Mouse (Mus musculus) hindbrain, embryonic 16.5 days (tissue): ENCODE measurements around the gene Capns2. TPM values are rescaled to one million over a fixed set of nuclear protein-coding genes. Genes with fewer than 3 reads are reported as not detected.

Experiments used
- ATAC-seq: fragments of 200-750 bp; cut with Nextera tagmentation; 2 replicates; pipeline ENCODE4 v1.8.0; 2017; ENCODE audit warnings: moderate TSS enrichment, moderate library complexity
- H3K27ac ChIP-seq: fragments of 300-500 bp; sonication (generic); 2 replicates; pipeline ENCODE4 v1.5.1; 2014; ENCODE audit warnings: low read depth, mild to moderate bottlenecking, control low read depth, low read length, moderate library complexity
- H3K27me3 ChIP-seq: fragments of 300-500 bp; sonication (generic); replicated peaks from 2 replicates; pipeline ENCODE4 v1.6.1; 2014; ENCODE audit warnings: low read length; ENCODE audit not compliant: control insufficient read depth, insufficient read depth
- H3K36me3 ChIP-seq: fragments of 300-500 bp; sonication (generic); 2 replicates; pipeline ENCODE4 v1.6.1; 2014; ENCODE audit warnings: mild to moderate bottlenecking, low read length, moderate library complexity, mixed read lengths; ENCODE audit not compliant: control insufficient read depth, insufficient read depth
- H3K4me1 ChIP-seq: fragments of 300-500 bp; sonication (generic); 2 replicates; pipeline ENCODE4 v1.6.1; 2014; ENCODE audit warnings: low read depth, low read length; ENCODE audit not compliant: control insufficient read depth, insufficient read depth
- H3K4me2 ChIP-seq: fragments of 300-500 bp; sonication (generic); 2 replicates; pipeline ENCODE4 v1.6.1; 2014; ENCODE audit warnings: mild to moderate bottlenecking, low read length, control low read depth, moderate library complexity
- H3K4me3 ChIP-seq: fragments of 300-500 bp; sonication (generic); 2 replicates; pipeline ENCODE4 v1.5.1; 2014; ENCODE audit warnings: mild to moderate bottlenecking, low read length, control low read depth, moderate library complexity
- H3K9ac ChIP-seq: fragments of 300-500 bp; sonication (generic); 2 replicates; pipeline ENCODE4 v1.6.1; 2014; ENCODE audit warnings: low read depth, mild to moderate bottlenecking, control low read depth, low read length, moderate library complexity
- H3K9me3 ChIP-seq: fragments of 300-500 bp; sonication (generic); 2 replicates; pipeline ENCODE4 v1.6.1; 2014; ENCODE audit warnings: mild to moderate bottlenecking, low read length, moderate library complexity; ENCODE audit not compliant: control insufficient read depth
- WGBS: fragments of 180-500 bp; shearing (Covaris S2); extraction: QIAGEN DNeasy Blood & Tissue Kit; methylation state at CpG from one replicate; pipeline ENCODE4 v1.1.7; 2014; 5-methylcytosine and 5-hydroxymethylcytosine counted together
- polyA plus RNA-seq: library from polyadenylated mRNA; unstranded; fragments of >200 nt; fragmentation: Nextera tagmentation; extraction: Ambion mirVana; gene quantifications from 2 replicates; pipeline ENCODE4 v1.2.1, GENCODE M21; 2015

Capns2 gene
- 0.46 TPM in 1 of 2 replicates, not detected in the other for polyA plus RNA-seq

DNA sequence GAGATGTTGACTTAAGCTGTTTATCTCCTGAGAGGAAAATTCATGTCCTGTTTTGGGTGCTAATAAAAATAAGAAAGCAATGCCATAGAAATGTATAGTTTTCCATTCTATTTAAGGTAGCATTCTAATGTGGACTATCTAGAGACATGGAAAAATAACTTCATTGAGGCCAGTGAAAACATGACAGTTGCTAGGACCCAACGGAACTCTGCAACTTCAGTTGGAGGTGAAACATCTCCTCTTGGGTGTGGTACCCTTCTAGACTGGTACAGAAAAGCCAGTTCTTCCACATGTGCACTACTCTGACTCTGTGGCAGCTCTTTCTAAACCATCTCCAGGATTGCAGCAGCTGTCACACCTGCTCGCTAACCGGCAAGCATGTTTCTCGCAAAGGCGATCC is at the start of gene Capns2:
Gene Capns2, plus strand, starts transcription at position 301 of the 400 bp plus-strand sequence.
- Histone ChIP-seq H3K27ac (no peak within 1 kb of the TSS), H3K36me3 (no peaks in the 10 kb centered on the region; the same call in 1 of the 2 replicates), H3K9me3 (no peaks in the 10 kb centered on the region), H3K4me1 (peaks cover 6% of the 10 kb centered on the region; the same call in 1 of the 2 replicates), H3K27me3 (no peaks in the 10 kb centered on the region), H3K4me2 (no peak within 1 kb of the TSS), H3K4me3 (no peak within 1 kb of the TSS), H3K9ac (no peak within 1 kb of the TSS)
- no peak for ATAC-seq
- WGBS, result 97% methylated on average over 5 of the region's 5 CpGs

DNA sequence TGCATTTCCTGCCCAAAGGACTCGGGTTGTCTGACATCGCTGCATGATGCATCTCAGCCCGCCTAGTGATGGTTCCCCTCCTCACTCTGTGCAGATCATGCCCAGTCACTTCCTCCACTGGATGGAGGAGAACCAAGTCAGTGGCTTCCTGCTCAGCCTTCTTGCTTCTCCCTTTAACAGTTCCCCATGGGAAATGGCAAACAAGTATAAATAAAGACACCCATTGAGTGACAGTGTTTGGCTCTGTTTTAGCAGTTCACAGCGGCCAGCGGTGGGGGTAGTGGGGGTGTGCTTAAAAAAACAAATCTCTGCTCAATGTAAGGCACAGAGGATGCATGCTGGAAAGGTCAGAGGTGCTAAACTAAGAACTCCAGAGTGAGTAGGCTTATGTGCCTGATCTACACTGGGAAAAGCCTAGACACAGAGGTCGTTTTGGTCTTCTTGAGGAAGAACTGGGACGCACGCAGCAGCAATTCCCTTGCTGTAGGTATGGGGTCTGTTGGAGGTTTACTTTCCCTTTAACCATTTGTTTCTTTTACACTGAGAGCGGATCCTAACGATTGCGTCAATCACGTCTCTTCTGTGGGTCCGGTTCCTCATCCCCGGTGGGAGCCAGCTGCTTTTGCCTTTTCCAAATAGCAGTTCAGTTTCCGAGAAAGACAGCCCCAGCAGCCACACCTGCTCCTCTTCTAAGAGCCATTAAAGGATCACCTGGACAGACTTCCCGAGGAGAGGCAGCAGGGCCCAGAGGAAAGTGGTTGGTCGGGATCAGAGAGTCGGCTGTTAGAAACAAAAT is 47.8 kb upstream of the Capns2 start:
- Histone ChIP-seq H3K9me3 (peaks cover 3% of the 10 kb centered on the region; the same call in 1 of the 2 replicates), H3K27ac (no peak overlapping the region), H3K9ac (no peak overlapping the region), H3K36me3 (no peaks in the 10 kb centered on the region), H3K27me3 (0 out of 2 replicates have a peak, but pooled peaks cover 2% of the 10 kb centered on the region), H3K4me1 (peaks cover 7% of the 10 kb centered on the region), H3K4me3 (no peak overlapping the region), H3K4me2 (no peak overlapping the region)
- ATAC-seq, result no peak
- WGBS, result 54% methylated on average over 18 of the region's 18 CpGs

DNA sequence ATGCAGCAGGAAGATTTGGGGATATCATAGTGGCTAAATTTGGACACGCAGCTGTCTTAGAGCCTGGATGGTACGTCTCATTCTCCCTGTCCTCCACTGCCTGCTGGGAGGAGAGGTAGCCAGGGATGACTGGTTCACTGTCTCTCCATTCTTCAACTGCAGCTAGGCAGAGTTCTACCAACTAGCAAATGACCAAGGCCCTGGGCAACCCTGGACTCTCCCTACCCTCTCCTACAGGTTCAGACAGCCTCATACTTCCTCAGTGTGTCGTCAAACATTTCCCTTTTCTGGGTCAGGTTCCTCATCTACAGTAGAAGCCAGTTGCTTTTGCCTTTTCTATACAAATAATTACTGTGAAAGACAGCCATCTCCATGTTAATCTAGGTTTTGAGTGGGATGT is 46.5 kb upstream of the Capns2 start:
- Histone ChIP-seq H3K4me1 (peaks cover 7% of the 10 kb centered on the region), H3K27ac (no peak overlapping the region), H3K4me2 (peak overlapping the region; percentile 77), H3K9me3 (peaks cover 3% of the 10 kb centered on the region; the same call in 1 of the 2 replicates), H3K27me3 (0 out of 2 replicates have a peak, but pooled peaks cover 2% of the 10 kb centered on the region), H3K36me3 (no peaks in the 10 kb centered on the region), H3K4me3 (peak overlapping the region; percentile 76), H3K9ac (no peak overlapping the region)
- ATAC-seq, result no peak
- WGBS, result 80% methylated on average over 3 of the region's 3 CpGs

DNA sequence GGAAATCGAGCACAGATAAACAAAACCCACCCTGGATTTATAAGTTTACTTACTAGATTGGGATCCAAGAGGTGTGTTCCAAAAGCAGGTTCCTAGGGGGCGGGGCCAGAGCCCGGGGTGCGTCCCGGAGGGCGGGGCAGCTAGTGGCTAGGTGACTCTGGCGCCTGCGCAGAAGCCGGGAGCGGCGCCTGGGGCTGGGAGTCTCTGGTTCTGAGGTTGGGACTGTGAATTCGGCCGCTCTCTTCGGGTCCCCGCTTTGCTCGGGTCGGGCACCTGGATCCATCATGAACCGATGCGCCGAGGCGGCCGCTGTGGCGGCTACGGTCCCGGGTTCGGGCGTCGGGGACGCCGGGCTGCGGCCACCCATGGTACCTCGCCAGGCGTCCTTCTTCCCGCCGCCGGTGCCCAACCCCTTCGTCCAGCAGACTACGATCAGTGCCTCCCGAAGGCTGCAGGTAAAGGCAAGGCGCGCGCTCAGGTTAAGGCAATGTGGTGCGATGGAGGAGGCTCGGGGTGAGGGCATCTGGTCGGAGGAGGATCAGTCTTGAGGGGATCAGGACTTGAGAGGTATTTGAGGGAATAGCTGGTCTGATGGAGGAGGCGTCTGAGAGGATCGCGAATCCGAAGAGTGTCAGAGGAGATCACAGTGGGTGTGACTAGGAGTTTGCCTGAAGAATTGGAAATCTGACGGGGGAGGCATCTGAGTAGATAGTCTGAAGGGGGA is 45.9 kb upstream of the Capns2 start, which contains the start of gene Lpcat2:
Gene Lpcat2, plus strand, starts transcription at position 169 of the 724 bp plus-strand sequence.
- Histone ChIP-seq H3K9me3 (peaks cover 3% of the 10 kb centered on the region; the same call in 1 of the 2 replicates), H3K27me3 (0 out of 2 replicates have a peak, but pooled peaks cover 2% of the 10 kb centered on the region), H3K4me1 (peaks cover 2% of the 10 kb centered on the region), H3K4me2 (peak within 1 kb of the TSS; percentile 77), H3K9ac (peak within 1 kb of the TSS; percentile 86), H3K27ac (peak within 1 kb of the TSS; percentile 56; the same call in 1 of the 2 replicates), H3K4me3 (peak within 1 kb of the TSS; percentile 76), H3K36me3 (no peaks in the 10 kb centered on the region)
- ATAC-seq, result peak; percentile 59
- WGBS, result under 1% methylated on average over 45 of the region's 50 CpGs

DNA sequence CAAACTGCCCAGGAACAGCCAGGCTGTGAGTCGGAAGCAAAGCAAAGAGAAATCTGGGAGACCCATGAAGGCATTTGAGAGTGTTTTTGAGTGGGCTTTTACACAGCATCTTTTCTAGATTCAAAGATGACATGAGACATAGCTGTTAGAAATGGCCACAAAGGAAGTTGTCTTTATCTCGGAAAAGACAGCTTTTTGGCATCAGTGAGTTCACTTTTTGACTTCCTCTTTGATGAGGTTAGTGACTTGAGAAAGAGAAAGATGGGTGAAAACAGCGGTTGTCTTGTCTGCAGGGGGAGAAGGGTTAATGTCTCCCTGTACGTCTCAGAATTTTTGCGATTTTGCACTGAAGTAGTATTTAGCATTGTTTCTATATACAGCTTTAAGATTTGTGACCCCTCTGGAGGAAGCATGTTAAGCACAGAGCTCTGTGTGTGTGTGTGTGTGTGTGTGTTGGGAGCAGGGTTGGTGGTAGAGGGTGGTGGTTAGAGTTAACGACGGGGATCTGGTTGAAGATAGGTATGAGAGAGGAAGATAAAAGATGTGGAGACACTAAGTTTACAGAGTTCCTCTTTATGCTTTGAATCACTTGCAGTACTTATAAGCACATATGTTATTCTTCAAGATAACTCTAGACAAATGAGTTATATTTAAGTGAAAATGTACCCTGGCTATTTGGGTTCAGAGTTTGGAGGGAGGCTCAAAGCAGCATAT is 44.8 kb upstream of the Capns2 start:
- 0 out of 2 replicates have a peak, but pooled peaks cover 2% of the 10 kb centered on the region for H3K27me3 ChIP-seq
- peak overlapping the region; percentile 76 for H3K4me3 ChIP-seq
- no peaks in the 10 kb centered on the region for H3K36me3 ChIP-seq
- no peak overlapping the region for H3K27ac ChIP-seq
- H3K4me2 ChIP-seq, result peak overlapping the region; percentile 77
- peaks cover 3% of the 10 kb centered on the region; the same call in 1 of the 2 replicates for H3K9me3 ChIP-seq
- 95% methylated on average over 7 of the region's 7 CpGs for WGBS
- no peak overlapping the region for H3K9ac ChIP-seq
- H3K4me1 ChIP-seq, result no peaks in the 10 kb centered on the region; the same call in 1 of the 2 replicates
- ATAC-seq, result no peak

DNA sequence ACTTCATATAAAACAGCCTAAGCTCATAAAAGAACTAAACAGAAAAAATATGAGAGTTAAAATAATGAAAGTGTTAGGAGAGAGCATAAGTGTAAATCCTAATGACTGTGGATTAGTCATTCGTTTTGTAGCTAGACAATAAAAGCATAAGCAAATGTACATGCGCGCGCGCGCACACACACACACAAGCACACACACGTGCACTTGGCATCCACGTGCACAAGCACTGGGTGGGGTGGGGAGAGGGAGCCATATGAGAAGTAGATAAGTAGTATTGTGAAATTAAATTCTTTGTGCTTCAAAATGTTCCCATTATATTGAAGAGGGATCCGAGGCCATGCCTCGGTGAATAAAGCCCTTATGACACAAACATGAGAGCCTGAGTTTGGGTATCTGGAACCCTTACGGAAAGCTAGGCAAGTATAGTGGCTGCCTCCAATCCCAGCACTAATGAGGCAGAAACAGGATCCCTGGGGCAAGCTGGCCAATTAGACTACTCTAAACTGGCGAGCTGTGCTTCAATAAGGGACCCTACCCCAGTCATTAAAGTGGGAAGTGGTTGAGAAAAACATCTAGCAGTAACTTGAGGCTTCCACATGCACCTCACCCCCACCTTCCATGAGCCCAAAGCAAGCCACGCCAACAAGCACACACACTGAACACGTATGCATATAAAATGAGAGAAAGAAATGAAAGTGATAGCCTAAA is 42.6 kb upstream of the Capns2 start:
- no peaks in the 10 kb centered on the region for H3K27me3 ChIP-seq
- no peak overlapping the region for H3K4me2 ChIP-seq
- H3K36me3 ChIP-seq, result no peaks in the 10 kb centered on the region
- peaks cover 3% of the 10 kb centered on the region; the same call in 1 of the 2 replicates for H3K9me3 ChIP-seq
- no peaks in the 10 kb centered on the region for H3K4me1 ChIP-seq
- H3K27ac ChIP-seq, result no peak overlapping the region
- H3K4me3 ChIP-seq, result no peak overlapping the region
- ATAC-seq, result no peak
- H3K9ac ChIP-seq, result no peak overlapping the region
- 86% methylated on average over 14 of the region's 14 CpGs for WGBS

DNA sequence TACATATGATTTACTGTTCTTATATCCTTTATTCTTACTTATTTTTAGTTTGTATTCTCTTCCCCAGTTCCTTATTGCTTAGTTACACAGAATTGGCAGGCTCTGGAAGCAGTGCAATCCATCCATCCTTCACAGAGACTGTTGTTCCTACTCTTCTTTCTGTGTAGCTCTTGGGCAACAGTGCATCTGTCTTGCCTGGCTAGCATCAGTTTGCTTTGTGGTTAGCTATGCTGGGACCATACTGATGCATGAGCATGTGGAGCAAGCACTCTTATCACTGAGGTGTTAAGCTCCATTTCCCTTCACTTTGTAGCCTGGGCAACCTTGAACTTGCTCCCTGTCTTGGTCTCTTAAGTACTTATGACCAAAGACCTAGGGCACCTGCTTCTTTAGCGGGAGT is 39.2 kb upstream of the Capns2 start:
- no peak overlapping the region for H3K4me3 ChIP-seq
- WGBS, result 95% methylated on average over 1 of the region's 1 CpGs
- H3K27me3 ChIP-seq, result no peaks in the 10 kb centered on the region

GRCm38 (mm10) chr8:92870281-92870680 is 30.9 kb upstream of the Capns2 start:
- WGBS, result 20% methylated on average over 7 of the region's 7 CpGs
- H3K36me3 ChIP-seq, result no peaks in the 10 kb centered on the region
- H3K9me3 ChIP-seq, result no peaks in the 10 kb centered on the region
- H3K4me1 ChIP-seq, result peaks cover 4% of the 10 kb centered on the region
- H3K27ac ChIP-seq, result no peak overlapping the region
- H3K27me3 ChIP-seq, result no peaks in the 10 kb centered on the region
- no peak overlapping the region for H3K4me3 ChIP-seq
- no peak overlapping the region for H3K9ac ChIP-seq
- no peak overlapping the region for H3K4me2 ChIP-seq
- ATAC-seq, result no peak

More for the DNA sequence above, 39.2 kb upstream of the Capns2 start:
- Histone ChIP-seq H3K27ac (no peak overlapping the region), H3K9ac (no peak overlapping the region), H3K4me2 (no peak overlapping the region), H3K36me3 (no peaks in the 10 kb centered on the region), H3K4me1 (no peaks in the 10 kb centered on the region), H3K9me3 (no peaks in the 10 kb centered on the region)
- ATAC-seq, result no peak
